In the genomic region with DNA sequence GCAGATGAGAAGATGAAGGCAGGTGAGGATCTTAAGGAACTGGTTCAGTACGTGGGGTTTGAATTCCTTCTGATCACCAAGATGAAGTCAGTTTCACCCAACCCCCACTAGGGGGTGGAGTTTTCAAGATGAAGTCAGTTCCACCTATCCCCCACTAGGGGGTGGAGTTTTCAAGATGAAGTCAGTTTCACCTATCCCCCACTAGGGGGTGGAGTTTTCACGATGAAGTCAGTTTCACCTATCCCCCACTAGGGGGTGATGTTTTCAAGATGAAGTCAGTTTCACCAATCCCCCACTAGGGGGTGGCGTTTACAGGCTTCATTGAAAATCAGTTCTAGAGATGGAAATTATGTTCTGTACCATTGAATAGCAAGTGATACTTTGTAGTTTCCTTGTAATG, we compare ENCODE assay signal across 9 mouse cellular contexts.
DNase-seq lines count a peak whose midpoint lies in the region; ATAC-seq and TF ChIP-seq lines count a peak whose summit lies in the region.
"Had no signal": no experiment of that assay in that cellular context is flagged by ENCODE, and none has a peak within 500 bp of the region (broad histone marks: within the 10 kb centered on the region; RNA-seq: fewer than 3 reads in every experiment).

No protein-coding gene starts in this region.

- no peaks in the 10 kb centered on the region for H3K27me3 ChIP-seq in liver, adult 2 months (ENCODE audit: control insufficient read depth, insufficient read depth, low read length)
- no peaks in the 10 kb centered on the region for H3K27me3 ChIP-seq in liver, embryonic 11.5 days (replicated peaks; ENCODE audit: control insufficient read depth, insufficient read depth, low read length)
- no peaks in the 10 kb centered on the region for H3K27me3 ChIP-seq in intestine, embryonic 16.5 days (replicated peaks; ENCODE audit: control insufficient read depth, insufficient read depth, low read length)

- peak; percentile 12 for DNase-seq in adrenal gland, postnatal 10 days
- no peak for DNase-seq in adrenal gland, postnatal 25 days
- peak; percentile 52 for DNase-seq in liver, adult 2 months (ENCODE audit: extremely low read depth, low read depth, low spot score)
- DNase-seq in liver, embryonic 11.5 days (ENCODE audit: low spot score) = no peak
- DNase-seq in c-Kit-negative CD71-positive TER-119-positive erythroid progenitor cells, embryonic 14.5 days (ENCODE audit: low read depth, low spot score) = peak; percentile 15
- DNase-seq in ovary, postnatal 14 days (ENCODE audit: low spot score) = no peak
- DNase-seq: gastrocnemius, postnatal 10 days had no signal

- ATAC-seq in liver, embryonic 11.5 days (replicated peaks; ENCODE audit: low FRiP score) = no peak
- peak; percentile 63 for ATAC-seq in neutrophil, adult 5-6 weeks (ENCODE audit: extremely low read depth, insufficient number of reproducible peaks, low FRiP score, poor library complexity, severe bottlenecking)
- no peak for ATAC-seq in intestine, embryonic 16.5 days

- H3K4me3 ChIP-seq in liver, adult 2 months (ENCODE audit: insufficient read depth, low read depth, low read length) = no peak overlapping the region
- no peak overlapping the region for H3K4me3 ChIP-seq in liver, embryonic 11.5 days (ENCODE audit: low read depth, low read length)
- no peak overlapping the region for H3K4me3 ChIP-seq in intestine, embryonic 16.5 days (ENCODE audit: low read length)

- no peak overlapping the region for H3K9ac ChIP-seq in liver, adult 2 months (ENCODE audit: low read depth, low read length)
- H3K9ac ChIP-seq in liver, embryonic 11.5 days (ENCODE audit: low read depth, low read length) = no peak overlapping the region
- no peak overlapping the region for H3K9ac ChIP-seq in intestine, embryonic 16.5 days (ENCODE audit: low read depth, low read length)

- H3K4me2 ChIP-seq in liver, embryonic 11.5 days = no peak overlapping the region
- H3K4me2 ChIP-seq in intestine, embryonic 16.5 days (ENCODE audit: low read depth, low read length) = no peak overlapping the region

- no peaks in the 10 kb centered on the region for H3K4me1 ChIP-seq in liver, adult 2 months (ENCODE audit: control insufficient read depth, insufficient read depth, low read length)
- no peaks in the 10 kb centered on the region; the same call in 1 of the 2 replicates for H3K4me1 ChIP-seq in liver, embryonic 11.5 days (replicated peaks; ENCODE audit: control insufficient read depth, insufficient read depth, low read length)
- H3K4me1 ChIP-seq in intestine, embryonic 16.5 days (ENCODE audit: control insufficient read depth, insufficient read depth, low read length) = no peaks in the 10 kb centered on the region

- no peak for TF ChIP-seq POLR2A in liver, adult 2 months (IDR thresholded peaks at IDR 0.05; ENCODE audit: extremely low read depth, insufficient read depth, low read length)

- no peak overlapping the region for H3K27ac ChIP-seq in liver, adult 2 months (replicated peaks; ENCODE audit: insufficient read depth, low read depth, low read length)
- H3K27ac ChIP-seq in liver, embryonic 11.5 days (ENCODE audit: low read depth, low read length) = no peak overlapping the region
- no peak overlapping the region for H3K27ac ChIP-seq in intestine, embryonic 16.5 days (ENCODE audit: low read length)

- H3K36me3 ChIP-seq in liver, adult 2 months (ENCODE audit: control insufficient read depth, insufficient read depth, low read length) = no peaks in the 10 kb centered on the region
- no peaks in the 10 kb centered on the region for H3K36me3 ChIP-seq in liver, embryonic 11.5 days (ENCODE audit: control insufficient read depth, insufficient read depth, low read length)
- no peaks in the 10 kb centered on the region for H3K36me3 ChIP-seq in intestine, embryonic 16.5 days (ENCODE audit: control insufficient read depth, insufficient read depth, low read length)

- peaks cover 4% of the 10 kb centered on the region; the same call in 1 of the 2 replicates for H3K9me3 ChIP-seq in liver, embryonic 11.5 days (ENCODE audit: control insufficient read depth, low read length)
- no peaks in the 10 kb centered on the region for H3K9me3 ChIP-seq in intestine, embryonic 16.5 days (ENCODE audit: control insufficient read depth, low read length)

- WGBS in liver, adult 2 months = 84% methylated on average over 3 of the region's 3 CpGs
- WGBS in liver, embryonic 11.5 days = 84% methylated on average over 3 of the region's 3 CpGs
- WGBS in intestine, embryonic 16.5 days = 94% methylated on average over 3 of the region's 3 CpGs

- peak; percentile 38 for TF ChIP-seq CTCF in liver, adult 2 months (IDR thresholded peaks at IDR 0.05; ENCODE audit: low read depth, low read length)

- H3K79me2 ChIP-seq in liver, adult 2 months (ENCODE audit: control insufficient read depth, insufficient read depth, low read length) = no peaks in the 10 kb centered on the region

Comparison
In these comparisons a context has a peak if more than half of its experiments do, and no peak if none do; other contexts are left out.
1. DNase-seq: peak in adrenal gland, postnatal 10 days (single experiment), liver, adult 2 months (single experiment) and c-Kit-negative CD71-positive TER-119-positive erythroid progenitor cells, embryonic 14.5 days (single experiment); none in adrenal gland, postnatal 25 days (single experiment), liver, embryonic 11.5 days (single experiment) and ovary, postnatal 14 days (single experiment).